ENCODE assay signal across 12 mouse cellular contexts in the genomic region with DNA sequence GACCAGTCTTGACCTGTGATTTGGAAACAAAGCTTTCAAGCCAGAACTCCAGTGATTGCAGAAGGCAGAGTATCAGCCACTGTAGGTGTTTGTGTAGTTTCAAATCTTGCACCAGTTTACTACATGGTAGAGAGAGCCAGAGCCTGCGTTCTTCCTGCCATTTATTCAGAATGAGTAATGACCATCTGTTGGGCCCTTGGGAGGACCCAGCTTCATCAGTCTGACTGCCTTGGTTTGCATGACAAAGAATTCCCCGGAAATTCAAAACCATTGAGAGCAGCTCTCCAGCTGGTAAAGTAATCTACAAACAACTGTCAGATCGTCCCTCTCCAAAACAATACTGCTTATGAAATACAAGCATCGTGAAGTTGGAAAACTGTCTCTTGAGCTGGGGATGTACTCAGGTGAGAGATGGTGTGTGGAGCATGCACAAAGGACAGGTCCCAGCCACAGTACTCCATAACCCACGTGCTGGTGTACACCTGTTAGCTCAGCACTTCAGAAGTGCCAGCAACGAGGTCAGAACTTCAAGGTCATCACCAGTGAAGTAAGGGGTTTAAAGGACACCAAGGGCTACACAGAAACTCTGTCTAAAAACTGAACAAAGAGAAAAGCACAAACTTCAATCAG.
DNase-seq lines count a peak whose midpoint lies in the region.
"Had no signal": no experiment of that assay in that cellular context is flagged by ENCODE, and none has a peak within 500 bp of the region (broad histone marks: within the 10 kb centered on the region; RNA-seq: fewer than 3 reads in every experiment).

No protein-coding gene starts in this region.

- intact Hi-C loops in heart, postnatal 10 days (cut with DNase I): no loop called here

- peak; percentile 27 for DNase-seq in embryo, embryonic 10 days (ENCODE audit: low spot score)
- DNase-seq in embryo, embryonic 9.5 days (ENCODE audit: extremely low spot score): no peak
- peak; percentile 23 to 25 for DNase-seq in layer of hippocampus, adult 18-20 months (ENCODE audit: low spot score in 2 of 2)
- no peak for DNase-seq in layer of hippocampus, postnatal 10 days (ENCODE audit: low spot score in 2 of 2)
- DNase-seq in NIH3T3 (ENCODE audit: low read depth): peak; percentile 17
- DNase-seq in heart, postnatal 10 days: peak; percentile 20 to 21
- DNase-seq in ovary, postnatal 10 days (ENCODE audit: low spot score): no peak
- no peak for DNase-seq in right cerebral cortex, postnatal 25 days
- DNase-seq: cerebellum, adult 9-11 months; kidney, postnatal 14 days; left cerebral cortex, postnatal 4 days; right cerebral cortex, postnatal 14 days had no signal

Comparison
In these comparisons a context has a peak if more than half of its experiments do, and no peak if none do; other contexts are left out.
1. DNase-seq: peak in embryo, embryonic 10 days (single experiment), layer of hippocampus, adult 18-20 months (2 of 2), NIH3T3 (single experiment) and heart, postnatal 10 days (2 of 2); none in embryo, embryonic 9.5 days (single experiment), layer of hippocampus, postnatal 10 days (0 of 2), ovary, postnatal 10 days (single experiment) and right cerebral cortex, postnatal 25 days (single experiment).